Mouse (Mus musculus) limb, embryonic 10.5 days (tissue): ENCODE results near the gene Rdm1. TPM values are rescaled to one million over a fixed set of nuclear protein-coding genes. Genes with fewer than 3 reads are reported as not detected.
"Not testable (repeated sequence)": the region's sequence is repeated elsewhere in the genome, so short reads cannot be mapped to it uniquely, and the experiment has no call there.

Experiments
- DNase-seq: peaks from one replicate; pipeline ENCODE4 v3.0.0-alpha.2; 2017; ENCODE audit warnings: low spot score
- H3K27ac ChIP-seq: fragments of 300-500 bp; sonication (generic); 2 replicates; pipeline ENCODE4 v1.5.1; 2016; ENCODE audit warnings: mild to moderate bottlenecking
- H3K27me3 ChIP-seq: fragments of 300-500 bp; sonication (generic); 2 replicates; pipeline ENCODE4 v1.6.1; 2016; ENCODE audit warnings: low read depth, mild to moderate bottlenecking; ENCODE audit not compliant: poor library complexity, severe bottlenecking
- H3K36me3 ChIP-seq: fragments of 300-500 bp; sonication (generic); 2 replicates; pipeline ENCODE4 v1.6.1; 2016; ENCODE audit warnings: mild to moderate bottlenecking, moderate library complexity
- H3K4me1 ChIP-seq: fragments of 300-500 bp; sonication (generic); 2 replicates; pipeline ENCODE4 v1.6.1; 2016
- H3K4me3 ChIP-seq: fragments of 300-500 bp; sonication (generic); 2 replicates; pipeline ENCODE4 v1.5.1; 2016; ENCODE audit warnings: mild to moderate bottlenecking, moderate library complexity
- H3K9me3 ChIP-seq: fragments of 300-500 bp; sonication (generic); replicated peaks from 2 replicates; pipeline ENCODE4 v1.6.1; 2016; ENCODE audit warnings: mild to moderate bottlenecking
- WGBS: fragments of 180-500 bp; shearing (Covaris S2); methylation state at CpG from one replicate; pipeline ENCODE4 v1.1.7; 2016; 5-methylcytosine and 5-hydroxymethylcytosine counted together
- polyA plus RNA-seq: library from polyadenylated mRNA; unstranded; fragments of >200 nt; fragmentation: Nextera tagmentation; extraction: Ambion mirVana; gene quantifications from 2 replicates; pipeline ENCODE4 v1.2.1, GENCODE M21; 2016

Rdm1 gene
- polyA plus RNA-seq, 1 experiment from 2014 or later, result 22.3 TPM

DNA sequence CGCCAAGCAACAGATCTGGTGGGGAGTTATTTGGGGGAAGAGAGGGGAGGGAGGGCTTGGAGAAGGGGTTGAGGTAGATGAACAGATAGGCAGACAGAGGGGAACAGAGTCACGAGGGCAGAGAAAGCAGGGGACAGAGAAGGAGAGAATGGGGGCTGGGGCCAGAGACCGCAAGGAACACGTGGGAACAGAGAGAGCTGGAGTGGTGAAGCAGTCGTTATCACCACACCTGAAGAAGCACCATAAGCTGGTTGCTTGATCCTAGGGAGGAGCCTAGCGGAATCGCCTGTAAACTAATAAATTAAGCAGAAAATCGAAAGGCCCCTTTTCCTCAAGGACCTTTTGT lies 373 bp upstream of the Rdm1 start:
- Histone ChIP-seq H3K36me3 (no peaks in the 10 kb centered on the region), H3K27ac (peak overlapping the region; percentile 96), H3K9me3 (no peaks in the 10 kb centered on the region), H3K4me3 (peak overlapping the region; percentile 54), H3K4me1 (peaks cover 20% of the 10 kb centered on the region), H3K27me3 (no peaks in the 10 kb centered on the region)
- no peak for DNase-seq
- 6% methylated on average over 8 of the region's 8 CpGs for WGBS

DNA sequence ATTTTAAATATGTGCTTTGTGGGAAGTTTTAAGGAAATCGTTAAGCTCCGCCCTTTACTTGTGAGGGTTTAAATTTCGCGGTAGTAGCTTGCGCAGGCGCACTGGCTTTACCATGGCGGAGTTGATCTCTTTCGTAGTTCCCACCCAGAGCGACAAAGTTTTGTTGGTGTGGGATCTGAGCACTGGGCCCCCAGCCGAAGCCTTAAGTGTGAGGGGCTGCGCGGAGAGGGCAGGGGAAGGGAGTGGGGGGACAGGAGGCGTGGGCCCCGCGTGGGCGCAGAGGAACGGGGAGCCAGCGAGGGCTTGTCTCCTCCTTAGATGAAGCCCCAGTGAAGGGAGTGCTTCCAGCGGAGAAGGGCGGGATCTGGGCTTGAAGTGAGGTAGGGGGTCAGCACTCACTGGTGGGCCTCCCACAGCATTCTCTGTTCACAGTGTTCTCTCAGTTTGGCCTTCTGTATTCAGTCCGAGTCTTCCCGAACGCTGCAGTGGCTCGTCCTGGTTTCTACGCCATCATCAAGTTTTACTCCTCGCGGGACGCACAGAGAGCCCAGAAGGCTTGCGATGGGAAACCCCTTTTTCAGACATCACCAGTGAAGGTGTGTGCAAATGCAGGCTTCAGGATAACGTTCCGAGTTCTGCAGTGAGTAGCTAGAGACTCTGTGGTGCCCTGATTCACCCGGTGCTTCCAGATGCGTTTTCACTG lies 1.0 kb downstream of the Rdm1 start:
- Histone ChIP-seq H3K9me3 (no peaks in the 10 kb centered on the region), H3K36me3 (no peaks in the 10 kb centered on the region), H3K4me3 (peak overlapping the region; percentile 60), H3K4me1 (peaks cover 20% of the 10 kb centered on the region), H3K27ac (peak overlapping the region; percentile 96), H3K27me3 (no peaks in the 10 kb centered on the region)
- WGBS, result under 1% methylated on average over 33 of the region's 33 CpGs
- DNase-seq, result peak; percentile 94

DNA sequence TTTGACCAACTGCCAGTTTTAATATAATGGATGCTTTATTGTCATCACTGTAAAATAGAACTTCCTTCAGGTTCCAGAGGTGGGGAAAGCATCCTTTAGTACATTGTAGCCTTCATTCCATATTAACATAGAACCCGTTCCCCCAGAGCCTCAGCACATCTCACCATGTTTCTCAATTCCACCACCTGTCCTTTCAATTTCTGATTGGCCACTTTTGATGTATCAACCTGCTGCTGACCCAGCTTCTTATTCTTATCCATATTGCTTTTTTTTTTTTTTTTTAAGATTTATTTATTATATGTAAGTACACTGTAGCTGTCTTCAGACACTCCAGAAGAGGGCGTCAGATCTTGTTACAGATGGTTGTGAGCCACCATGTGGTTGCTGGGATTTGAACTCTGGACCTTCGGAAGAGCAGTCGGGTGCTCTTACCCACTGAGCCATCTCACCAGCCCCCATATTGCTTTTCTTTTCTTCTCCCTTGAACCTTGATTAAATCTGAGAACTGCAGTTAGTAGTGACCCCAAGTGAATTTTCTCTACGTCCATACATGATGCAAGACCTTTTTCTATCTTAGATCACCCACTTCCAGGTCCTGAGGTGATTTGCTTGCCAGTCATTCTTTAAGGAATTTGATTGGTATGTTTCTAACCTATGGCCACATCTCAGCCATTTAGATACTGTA lies 1.9 kb downstream of the Rdm1 start:
- not testable (repeated sequence) for H3K27me3 ChIP-seq, H3K9me3 ChIP-seq, DNase-seq, H3K36me3 ChIP-seq, H3K27ac ChIP-seq
- Histone ChIP-seq H3K4me1 (peaks cover 20% of the 10 kb centered on the region), H3K4me3 (peak overlapping the region; percentile 60)
- WGBS, result 74% methylated on average over 4 of the region's 5 CpGs

DNA sequence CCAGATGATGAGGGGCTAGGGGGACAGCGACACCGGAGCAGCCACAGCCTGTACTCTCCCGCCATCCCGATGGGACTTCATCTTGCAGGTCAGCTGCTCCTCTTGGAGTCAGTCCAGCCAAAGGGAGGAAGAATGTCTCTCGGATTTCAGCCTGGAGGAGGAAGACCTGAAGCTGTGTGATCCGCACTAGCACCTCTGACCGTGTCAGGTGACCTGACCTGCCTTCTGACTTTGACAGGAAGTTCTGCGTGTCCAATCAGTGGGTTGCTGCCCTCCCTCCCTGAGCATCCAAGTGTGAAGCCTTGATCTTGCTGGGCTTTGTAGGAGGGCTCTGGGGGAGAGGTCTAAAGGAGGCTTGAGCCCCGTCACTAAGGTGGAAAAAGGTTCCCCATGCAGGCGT lies 8.7 kb downstream of the Rdm1 start:
- H3K4me3 ChIP-seq, result no peak overlapping the region
- H3K36me3 ChIP-seq, result peaks cover 14% of the 10 kb centered on the region
- no peak overlapping the region for H3K27ac ChIP-seq
- 82% methylated on average over 10 of the region's 10 CpGs for WGBS
- no peaks in the 10 kb centered on the region for H3K9me3 ChIP-seq
- H3K27me3 ChIP-seq, result no peaks in the 10 kb centered on the region
- DNase-seq, result no peak
- H3K4me1 ChIP-seq, result peaks cover 3% of the 10 kb centered on the region; the same call in 1 of the 2 replicates

DNA sequence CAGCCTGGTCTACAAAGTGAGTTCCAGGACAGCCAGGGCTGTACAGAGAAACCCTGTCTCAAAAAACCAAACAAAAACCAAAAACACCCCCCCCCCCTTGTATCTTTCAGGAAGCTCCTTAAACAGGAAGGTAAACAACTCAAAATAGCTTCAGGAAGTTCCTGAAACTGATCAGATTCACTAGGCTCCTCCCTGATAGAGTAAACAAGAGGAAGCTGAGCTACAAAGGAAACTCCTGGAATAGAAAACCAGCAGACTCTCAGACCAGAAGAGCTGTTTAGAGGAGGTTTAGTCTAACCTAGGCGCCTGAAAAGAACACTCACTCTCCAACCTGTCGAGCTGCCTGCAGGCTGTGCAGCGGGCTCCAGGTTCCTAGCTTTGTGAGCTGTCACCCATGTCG lies 12.8 kb downstream of the Rdm1 start:
- no peak for DNase-seq
- WGBS, result 89% methylated on average over 4 of the region's 4 CpGs
- H3K36me3 ChIP-seq, result peaks cover 10% of the 10 kb centered on the region
- no peaks in the 10 kb centered on the region for H3K27me3 ChIP-seq
- no peak overlapping the region for H3K4me3 ChIP-seq
- 0 out of 2 replicates have a peak, but pooled peaks cover 3% of the 10 kb centered on the region for H3K4me1 ChIP-seq
- H3K9me3 ChIP-seq, result no peaks in the 10 kb centered on the region
- no peak overlapping the region for H3K27ac ChIP-seq

- WGBS, result 6% methylated on average over 53 of the region's 53 CpGs
- H3K4me1 ChIP-seq, H3K27me3 ChIP-seq, H3K36me3 ChIP-seq, H3K9me3 ChIP-seq: not testable (repeated sequence)
- Histone ChIP-seq H3K27ac (peak overlapping the region; percentile 85), H3K4me3 (peak overlapping the region; percentile 43)
- DNase-seq, result peak; percentile 81
These were observed 14.1 kb downstream of the Rdm1 start for GRCm38 (mm10) chr11:101640857-101641709.

- H3K36me3 ChIP-seq, H3K4me3 ChIP-seq, H3K27me3 ChIP-seq, H3K9me3 ChIP-seq, H3K4me1 ChIP-seq: not testable (repeated sequence)
- WGBS, result 7% methylated on average over 15 of the region's 26 CpGs
- DNase-seq, result peak; percentile 67
- peak overlapping the region; percentile 85 for H3K27ac ChIP-seq
These were observed 15.0 kb downstream of the Rdm1 start for GRCm38 (mm10) chr11:101641710-101642642.

DNA sequence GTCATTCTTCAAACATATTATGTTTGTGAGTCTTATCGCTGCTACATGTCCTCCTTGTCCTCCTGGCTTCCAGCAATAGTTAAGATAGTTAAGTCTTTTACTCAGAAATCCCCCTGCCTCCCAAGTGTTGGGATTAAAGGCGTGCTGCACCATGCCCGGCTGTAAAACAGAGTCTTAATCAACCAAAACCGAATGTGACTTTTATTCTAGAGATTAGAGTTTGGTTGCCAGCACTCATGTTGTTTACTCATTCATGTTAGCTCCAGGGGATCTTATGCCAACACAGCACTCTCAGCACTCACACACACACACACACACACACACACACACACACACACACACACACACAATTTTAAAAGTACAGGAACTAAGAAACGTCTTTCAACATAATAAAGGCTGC lies 15.9 kb downstream of the Rdm1 start:
- H3K9me3 ChIP-seq, result no peaks in the 10 kb centered on the region
- H3K36me3 ChIP-seq, result no peaks in the 10 kb centered on the region
- DNase-seq, result no peak
- H3K4me3 ChIP-seq, result no peak overlapping the region
- H3K27ac ChIP-seq, result no peak overlapping the region
- 67% methylated on average over 5 of the region's 5 CpGs for WGBS
- no peaks in the 10 kb centered on the region for H3K27me3 ChIP-seq
- H3K4me1 ChIP-seq, result 0 out of 2 replicates have a peak, but pooled peaks cover 3% of the 10 kb centered on the region

- H3K27me3 ChIP-seq, result no peaks in the 10 kb centered on the region
- no peak overlapping the region for H3K4me3 ChIP-seq
- 58% methylated on average over 3 of the region's 3 CpGs for WGBS
- no peaks in the 10 kb centered on the region for H3K9me3 ChIP-seq
- 0 out of 2 replicates have a peak, but pooled peaks cover 3% of the 10 kb centered on the region for H3K4me1 ChIP-seq
- DNase-seq, result no peak
- no peak overlapping the region for H3K27ac ChIP-seq
- no peaks in the 10 kb centered on the region for H3K36me3 ChIP-seq
These were observed 17.6 kb downstream of the Rdm1 start for GRCm38 (mm10) chr11:101644591-101644990.

GRCm38 (mm10) chr11:101645043-101645410 lies 18.0 kb downstream of the Rdm1 start:
- not testable (repeated sequence) for H3K27me3 ChIP-seq, DNase-seq, H3K4me3 ChIP-seq, H3K9me3 ChIP-seq, H3K27ac ChIP-seq, H3K4me1 ChIP-seq, H3K36me3 ChIP-seq
- 5% methylated on average over 4 of the region's 4 CpGs for WGBS

DNA sequence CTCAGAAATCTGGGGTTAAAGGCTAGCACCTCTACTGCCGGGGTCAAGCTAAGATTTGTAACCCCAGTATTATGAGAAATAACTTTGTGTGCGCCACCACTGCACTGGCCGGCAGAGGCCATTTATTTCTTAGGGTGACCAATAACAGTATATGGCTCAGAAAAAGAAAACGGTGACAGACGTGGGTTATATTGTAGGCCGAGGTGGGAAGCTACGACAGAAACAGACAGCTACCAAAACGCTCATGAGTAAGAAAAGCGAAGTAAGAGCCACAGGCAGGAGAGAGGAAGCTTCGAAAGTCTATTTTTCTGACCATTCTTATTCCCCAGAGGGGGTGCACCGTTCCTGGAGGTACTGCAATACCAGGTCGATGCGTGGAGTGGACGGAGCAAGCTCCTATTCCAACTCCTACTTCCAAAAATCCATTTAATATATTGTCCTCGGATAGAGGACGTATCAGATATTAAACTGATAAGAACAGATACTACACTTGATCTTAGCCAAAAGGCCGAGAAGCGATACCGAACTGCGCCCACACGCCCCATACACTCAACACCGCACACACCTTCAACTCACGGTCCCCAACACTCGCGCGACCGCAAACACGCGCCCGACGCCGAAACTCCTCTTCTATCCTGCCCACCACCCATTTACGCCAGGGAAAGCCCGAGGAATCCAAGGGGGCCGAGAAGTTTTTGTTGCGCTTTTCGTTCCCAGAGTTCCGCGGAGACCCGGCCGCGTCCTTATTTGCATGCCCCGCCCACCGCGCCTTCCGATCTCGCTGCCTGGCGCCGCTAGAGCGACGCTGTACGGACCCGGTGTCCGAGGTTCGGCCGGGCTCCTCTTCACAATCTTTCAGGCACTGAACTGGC lies 18.7 kb downstream of the Rdm1 start:
- H3K4me3 ChIP-seq, result peak overlapping the region; percentile 37
- not testable (repeated sequence) for H3K4me1 ChIP-seq, H3K36me3 ChIP-seq, H3K9me3 ChIP-seq, H3K27me3 ChIP-seq
- 1% methylated on average over 45 of the region's 56 CpGs for WGBS
- DNase-seq, result peak; percentile 80
- H3K27ac ChIP-seq, result peak overlapping the region; percentile 92
